Comparison of ENCODE assay signal across 13 mouse cellular contexts in the genomic region with DNA sequence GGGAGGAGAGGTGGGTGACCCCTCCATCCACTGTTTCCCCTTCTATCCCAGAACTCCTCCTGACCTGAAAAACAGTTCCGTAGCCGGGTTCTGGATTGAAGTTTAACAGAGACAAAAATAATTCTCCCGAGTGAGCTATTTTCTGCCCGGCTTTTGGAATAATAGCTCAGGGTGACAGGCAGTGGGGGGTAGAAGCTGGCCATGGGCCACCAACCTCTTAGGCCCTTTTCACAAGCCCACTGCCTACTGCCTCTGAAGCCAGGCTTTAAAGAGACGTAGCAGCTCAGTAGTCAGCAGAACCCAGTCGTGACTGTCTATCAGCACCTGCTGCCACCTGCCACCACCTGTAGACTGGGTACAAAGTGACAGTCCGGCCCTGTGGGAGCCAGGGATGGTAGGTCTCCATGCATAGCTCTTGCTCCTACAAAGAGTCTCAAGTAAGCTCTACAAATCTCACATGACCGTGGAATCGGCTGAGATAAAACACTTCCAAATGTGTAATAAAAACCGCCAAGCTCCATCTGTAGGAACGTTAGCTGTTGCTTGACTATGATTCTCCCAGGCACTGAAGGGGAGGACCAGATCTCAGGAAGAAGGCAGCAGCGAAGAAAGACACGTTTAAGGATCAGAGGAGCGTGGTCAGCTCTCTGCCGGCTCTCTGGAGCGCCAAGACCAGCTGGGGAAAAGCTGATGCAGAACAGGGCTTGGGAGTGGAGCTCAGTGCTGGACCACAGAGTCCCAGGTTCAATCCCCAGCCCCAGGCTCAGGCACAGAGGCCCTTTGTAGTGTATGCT.
DNase-seq lines count a peak whose midpoint lies in the region; ATAC-seq lines count a peak whose summit lies in the region.
"Had no signal": no experiment of that assay in that cellular context is flagged by ENCODE, and none has a peak within 500 bp of the region (broad histone marks: within the 10 kb centered on the region; RNA-seq: fewer than 3 reads in every experiment).

No protein-coding gene starts in this region.

- ATAC-seq in frontal cortex, adult (ENCODE audit: low TSS enrichment): peak; percentile 62; the same call in 1 of the 2 replicates

- DNase-seq in frontal cortex, postnatal 14 days (ENCODE audit: low spot score in 2 of 2): no peak
- peak; percentile 42 for DNase-seq in brain, adult 2 months (ENCODE audit: low read depth, low spot score)
- DNase-seq in kidney, adult 8-10 months: peak; percentile 89 to 91
- DNase-seq in kidney, postnatal 36 days: peak; percentile 83 to 88
- DNase-seq in layer of hippocampus, adult 11-12 months (ENCODE audit: low spot score): no peak
- no peak for DNase-seq in urinary bladder, postnatal 10 days (ENCODE audit: low spot score)
- DNase-seq: adrenal gland, adult 2 months; cerebellum, adult 8-10 months; gastrocnemius, postnatal 36 days; left cerebral cortex, postnatal 4 days; liver, embryonic 13.5 days; thymus, postnatal 25 days had no signal

Comparison
In these comparisons a context has a peak if more than half of its experiments do, and no peak if none do; other contexts are left out.
1. DNase-seq: peak in brain, adult 2 months (single experiment), kidney, adult 8-10 months (2 of 2) and kidney, postnatal 36 days (2 of 2); none in frontal cortex, postnatal 14 days (0 of 2), layer of hippocampus, adult 11-12 months (single experiment) and urinary bladder, postnatal 10 days (single experiment).